Mouse (Mus musculus) erythroblast, embryonic 14.5 days (primary cell): ENCODE measurements around the gene H2-Ob.

ENCODE experiments used
- GATA1 ChIP-seq: IDR thresholded peaks from 2 replicates; pipeline ENCODE4 v1.6.1; 2012; ENCODE audit warnings: low read length, inconsistent platforms, mixed read lengths
- TAL1 ChIP-seq: IDR thresholded peaks from 3 replicates; pipeline ENCODE4 v1.6.1; 2012; ENCODE audit warnings: low read length, inconsistent platforms, mixed read lengths

- TF ChIP-seq GATA1 (no peak), TAL1 (no peak)
Observed at GRCm38 (mm10) chr17:34248764-34249163, 10.1 kb downstream of the H2-Ob start.
